Mouse (Mus musculus) C2C12 (cell line): Measurements from ENCODE around the gene Sertad4.

Experiments
- CEBPB ChIP-seq: IDR thresholded peaks from one replicate; pipeline ENCODE4 v1.6.1; 2011; ENCODE audit warnings: low read depth, mild to moderate bottlenecking, control low read depth, moderate library complexity
- CTCF ChIP-seq: IDR thresholded peaks from one replicate; pipeline ENCODE4 v1.5.1; 2011; ENCODE audit not compliant: control insufficient read depth, insufficient read depth, insufficient read length
- FOSL1 ChIP-seq: IDR thresholded peaks from one replicate; pipeline ENCODE4 v1.8.0; 2011; ENCODE audit warnings: mild to moderate bottlenecking, low read length; ENCODE audit not compliant: poor library complexity, insufficient read depth, severe bottlenecking
- MYOD1 ChIP-seq: IDR thresholded peaks from one replicate; pipeline ENCODE4 v1.6.1; 2011; ENCODE audit warnings: low read depth; ENCODE audit not compliant: control insufficient read depth, insufficient read length
- MYOG ChIP-seq: IDR thresholded peaks from one replicate; pipeline ENCODE4 v1.6.1; 2011; ENCODE audit not compliant: control insufficient read depth, insufficient read length; ENCODE audit errors: extremely low read depth
- USF1 ChIP-seq: IDR thresholded peaks from one replicate; pipeline ENCODE4 v1.6.1; 2011; ENCODE audit warnings: low read depth, mild to moderate bottlenecking, control low read depth, moderate library complexity

DNA sequence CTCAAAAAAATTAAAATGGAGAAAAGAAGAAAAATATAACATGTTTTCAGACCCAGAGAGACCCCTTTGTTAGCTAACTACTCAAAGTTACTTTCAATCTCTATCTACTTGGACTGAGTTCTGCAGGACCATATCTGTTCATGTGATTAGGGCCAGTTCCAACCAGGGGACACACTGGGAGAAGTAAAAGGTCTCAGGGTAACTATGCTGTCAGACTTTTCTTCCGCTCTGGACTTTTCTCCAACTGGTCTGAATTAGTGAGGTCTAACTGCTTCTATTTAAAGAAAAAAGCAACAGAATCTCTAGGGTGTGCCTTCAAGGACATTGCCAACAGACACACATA is 33.3 kb downstream of the Sertad4 start:
- TF ChIP-seq USF1 (no peak), CTCF (no peak), CEBPB (no peak), MYOG (no peak), MYOD1 (no peak), FOSL1 (no peak)
